8 mouse cellular contexts compared by ENCODE assay signal in the genomic region with DNA sequence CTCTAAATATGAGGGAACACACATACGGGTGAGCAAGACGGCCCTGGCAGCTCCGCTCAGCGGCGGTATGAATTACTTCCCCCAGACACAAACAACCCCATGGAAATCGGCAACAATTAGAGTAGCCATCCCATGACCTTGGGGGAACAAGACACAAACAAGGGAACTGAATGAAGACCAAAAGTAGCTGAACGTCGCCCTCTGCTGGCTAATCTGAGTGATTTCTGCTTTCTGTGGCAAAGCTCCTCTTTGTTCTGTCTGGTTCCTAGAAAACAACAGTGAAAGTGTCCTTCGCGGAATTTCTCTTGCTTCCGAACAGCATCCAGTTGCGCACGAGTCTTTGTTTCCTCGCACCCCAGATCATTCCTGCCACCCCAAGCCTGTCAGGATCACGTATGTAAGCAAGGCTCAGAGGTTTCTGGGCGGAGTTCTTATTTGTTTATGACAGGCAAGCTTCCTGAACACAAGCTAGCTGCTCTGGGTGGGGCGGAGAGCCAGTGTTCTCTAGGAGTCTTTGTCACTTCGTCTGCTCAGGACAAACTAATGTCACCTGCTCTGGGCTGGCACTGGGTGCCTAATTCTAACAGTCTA. TPM values are rescaled to one million over a fixed set of nuclear protein-coding genes. Genes with fewer than 3 reads are reported as not detected.
DNase-seq lines count a peak whose midpoint lies in the region; ATAC-seq and TF ChIP-seq lines count a peak whose summit lies in the region.

Gene Rnasel, plus strand, starts transcription at position 216 of the 591 bp plus-strand sequence.

- TF ChIP-seq CTCF in cortical plate, adult 2 months (IDR thresholded peaks at IDR 0.05; ENCODE audit: extremely low read depth, insufficient read depth, low read length): peak; percentile 80

- peak within 1 kb of the TSS; percentile 60 for H3K4me2 ChIP-seq in intestine, embryonic 14.5 days (ENCODE audit: low read length)
- H3K4me2 ChIP-seq in limb, embryonic 12.5 days: peak within 1 kb of the TSS; percentile 57
- H3K4me2 ChIP-seq in midbrain, embryonic 13.5 days (replicated peaks): peak within 1 kb of the TSS; percentile 59

- no peaks in the 10 kb centered on the region for H3K9me3 ChIP-seq in intestine, embryonic 14.5 days (ENCODE audit: control insufficient read depth, low read length)
- no peaks in the 10 kb centered on the region for H3K9me3 ChIP-seq in limb, embryonic 12.5 days
- H3K9me3 ChIP-seq in midbrain, embryonic 13.5 days: no peaks in the 10 kb centered on the region

- peak; percentile 50 for ATAC-seq in intestine, embryonic 14.5 days (replicated peaks; ENCODE audit: low FRiP score, low TSS enrichment, low read depth)
- peak; percentile 38; the same call in 1 of the 2 replicates for ATAC-seq in limb, embryonic 12.5 days (ENCODE audit: insufficient number of reproducible peaks, insufficient read depth, low FRiP score, low TSS enrichment, low read depth)
- peak; percentile 73 for ATAC-seq in midbrain, embryonic 13.5 days

- H3K27ac ChIP-seq in cortical plate, adult 2 months (ENCODE audit: insufficient read depth, low read length): no peak within 1 kb of the TSS
- H3K27ac ChIP-seq in intestine, embryonic 14.5 days (ENCODE audit: low read depth): peak within 1 kb of the TSS; percentile 78
- H3K27ac ChIP-seq in limb, embryonic 12.5 days: peak within 1 kb of the TSS; percentile 56
- H3K27ac ChIP-seq in midbrain, embryonic 13.5 days: peak within 1 kb of the TSS; percentile 87

- peak within 1 kb of the TSS; percentile 24 for H3K4me3 ChIP-seq in cortical plate, adult 2 months (ENCODE audit: insufficient read depth, low read length)
- H3K4me3 ChIP-seq in intestine, embryonic 14.5 days (ENCODE audit: low read depth, low read length): peak within 1 kb of the TSS; percentile 30
- H3K4me3 ChIP-seq in limb, embryonic 12.5 days (replicated peaks): peak within 1 kb of the TSS; percentile 39
- H3K4me3 ChIP-seq in midbrain, embryonic 13.5 days (replicated peaks): peak within 1 kb of the TSS; percentile 49

- H3K36me3 ChIP-seq in intestine, embryonic 14.5 days (ENCODE audit: control insufficient read depth, insufficient read depth, low read length): no peaks in the 10 kb centered on the region
- no peaks in the 10 kb centered on the region for H3K36me3 ChIP-seq in limb, embryonic 12.5 days
- H3K36me3 ChIP-seq in midbrain, embryonic 13.5 days: peaks cover 12% of the 10 kb centered on the region

- no peaks in the 10 kb centered on the region for H3K4me1 ChIP-seq in cortical plate, adult 2 months (ENCODE audit: control insufficient read depth, insufficient read depth, low read length)
- H3K4me1 ChIP-seq in intestine, embryonic 14.5 days (replicated peaks; ENCODE audit: control insufficient read depth, insufficient read depth, low read length): peaks cover 18% of the 10 kb centered on the region
- H3K4me1 ChIP-seq in limb, embryonic 12.5 days (replicated peaks): peaks cover 25% of the 10 kb centered on the region
- peaks cover 60% of the 10 kb centered on the region for H3K4me1 ChIP-seq in midbrain, embryonic 13.5 days (replicated peaks)

- peak within 1 kb of the TSS; percentile 54 for H3K9ac ChIP-seq in intestine, embryonic 14.5 days (ENCODE audit: low read length)
- peak within 1 kb of the TSS; percentile 59 for H3K9ac ChIP-seq in limb, embryonic 12.5 days (replicated peaks)
- peak within 1 kb of the TSS; percentile 81 for H3K9ac ChIP-seq in midbrain, embryonic 13.5 days (replicated peaks)

- 3% methylated on average over 18 of the region's 18 CpGs for WGBS in intestine, embryonic 14.5 days
- WGBS in limb, embryonic 12.5 days: 3% methylated on average over 18 of the region's 18 CpGs
- 3% methylated on average over 18 of the region's 18 CpGs for WGBS in midbrain, embryonic 13.5 days

- H3K27me3 ChIP-seq in intestine, embryonic 14.5 days (replicated peaks; ENCODE audit: control insufficient read depth, insufficient read depth, low read length): no peaks in the 10 kb centered on the region
- H3K27me3 ChIP-seq in limb, embryonic 12.5 days: peaks cover 4% of the 10 kb centered on the region; the same call in 1 of the 2 replicates
- no peaks in the 10 kb centered on the region for H3K27me3 ChIP-seq in midbrain, embryonic 13.5 days

- peak; percentile 35 to 44 for DNase-seq in urinary bladder, adult 18-20 months (ENCODE audit: low spot score in 2 of 2)
- DNase-seq in urinary bladder, postnatal 10 days (ENCODE audit: low spot score): no peak
- DNase-seq in gastrocnemius, postnatal 36 days: peak; percentile 33 to 50
- DNase-seq in intestine, embryonic 14.5 days (ENCODE audit: low spot score): peak; percentile 86
- DNase-seq in spleen, adult 18-20 months: peak; percentile 31 to 64

- no peak for TF ChIP-seq POLR2A in cortical plate, adult 2 months (IDR thresholded peaks at IDR 0.05; ENCODE audit: extremely low read depth, insufficient read depth, low read length)

- intact Hi-C loops in gastrocnemius, postnatal 36 days (cut with DNase I): loop anchor here (5.0 kb wide), 1 partner anchor 433 kb away; no protein-coding TSS in a partner anchor

RNA-seq across cellular contexts. Expression of gene Rnasel, which starts in this region (rescaled TPM):
- polyA plus RNA-seq in cortical plate, adult 2 months (2012; rRNA removed): 15.0 and 17.5 TPM in 2 replicates
- total RNA-seq in gastrocnemius, postnatal 36 days (2021): 1 to 10 TPM in 1 of 2 experiments, under 1 TPM in 1; 0.99 to 1.4 TPM
- polyA plus RNA-seq in intestine, embryonic 14.5 days (2014; fragmentation: Nextera tagmentation; extraction: Ambion mirVana): 15.8 and 18.7 TPM in 2 replicates
- 10.5 and 11.4 TPM in 2 replicates for polyA plus RNA-seq in limb, embryonic 12.5 days (2016; fragmentation: Nextera tagmentation; extraction: Ambion mirVana)
- polyA plus RNA-seq in midbrain, embryonic 13.5 days (2015; fragmentation: Nextera tagmentation; extraction: Ambion mirVana): 57.3 and 62.8 TPM in 2 replicates
